Mouse (Mus musculus) bone marrow, adult 2 months (tissue): ENCODE measurements around the gene Rai1. TPM values are rescaled to one million over a fixed set of nuclear protein-coding genes. Genes with fewer than 3 reads are reported as not detected.
A peak's percentile ranks its signal among the peaks of the same experiment; 100 is the strongest.

Source experiments
- H3K27ac ChIP-seq: fragments of 200-500 bp; 2 replicates; pipeline ENCODE4 v1.5.1; 2012; ENCODE audit warnings: low read depth, mild to moderate bottlenecking, control low read depth, inconsistent platforms, low read length; ENCODE audit not compliant: control insufficient read depth, poor library complexity, insufficient read depth
- H3K4me1 ChIP-seq: fragments of 200-500 bp; 2 replicates; pipeline ENCODE4 v1.6.1; 2011; ENCODE audit warnings: low read length; ENCODE audit not compliant: control insufficient read depth, insufficient read depth
- H3K4me3 ChIP-seq: fragments of 200-500 bp; replicated peaks from 2 replicates; pipeline ENCODE3; 2011; ENCODE audit warnings: mild to moderate bottlenecking, low read depth, low read length, control low read depth; ENCODE audit not compliant: control insufficient read depth
- CTCF ChIP-seq: fragments of 200-500 bp; IDR thresholded peaks from 2 replicates; pipeline ENCODE4 v1.5.1; 2011; ENCODE audit warnings: low read length, control low read depth; ENCODE audit not compliant: control insufficient read depth, insufficient read depth
- POLR2A ChIP-seq: fragments of 200-500 bp; IDR thresholded peaks from 2 replicates; pipeline ENCODE4 v1.6.1; 2011; ENCODE audit warnings: low read depth, mild to moderate bottlenecking, control low read depth, low read length, borderline replicate concordance; ENCODE audit not compliant: control insufficient read depth
- WGBS: fragments of 180-500 bp; shearing (Covaris S2); methylation state at CpG from one replicate; pipeline ENCODE4 v1.1.7; 2018; 5-methylcytosine and 5-hydroxymethylcytosine counted together
- polyA plus RNA-seq: library from polyadenylated mRNA; stranded (reverse); fragments of >200 nt; gene quantifications from 2 replicates; pipeline ENCODE4 v1.2.4, GENCODE M21; 2011; ENCODE audit warnings: low replicate concordance; ENCODE audit not compliant: missing spikeins, insufficient read depth, insufficient read length

The Rai1 gene
- polyA plus RNA-seq, 1 experiment = 26.8 TPM

DNA sequence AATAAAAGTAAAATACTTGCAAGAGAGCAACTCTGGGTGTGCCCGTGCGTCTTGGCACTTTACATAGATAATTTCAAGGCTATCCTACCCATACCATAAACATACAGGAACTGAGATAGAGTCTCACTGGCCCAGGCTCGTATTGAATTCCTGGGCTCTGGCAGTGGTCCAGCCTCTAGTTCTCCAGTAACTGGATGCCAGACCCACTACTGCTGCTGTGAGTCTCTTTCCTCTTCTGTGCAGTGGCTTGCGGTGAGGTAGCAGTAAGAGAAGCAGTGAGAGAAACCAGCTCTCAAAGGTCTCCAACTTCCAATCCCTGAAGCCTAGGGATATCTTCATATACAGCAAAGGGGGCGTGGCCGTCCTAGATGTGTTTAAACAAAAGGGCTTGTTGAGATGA is 2.1 kb upstream of the Rai1 start:
- H3K4me3 ChIP-seq = no peak overlapping the region
- TF ChIP-seq CTCF (no peak), POLR2A (no peak)
- H3K4me1 ChIP-seq = peaks cover 3% of the 10 kb centered on the region; the same call in 1 of the 2 replicates
- WGBS = 26% methylated on average over 6 of the region's 6 CpGs
- H3K27ac ChIP-seq = no peak overlapping the region

GRCm38 (mm10) chr11:60103567-60103966 is 1.2 kb upstream of the Rai1 start:
- no peak overlapping the region for H3K4me3 ChIP-seq
- no peak for TF ChIP-seq CTCF
- no peak for TF ChIP-seq POLR2A
- no peak overlapping the region for H3K27ac ChIP-seq
- WGBS = 87% methylated on average over 7 of the region's 7 CpGs
- H3K4me1 ChIP-seq = peaks cover 4% of the 10 kb centered on the region

DNA sequence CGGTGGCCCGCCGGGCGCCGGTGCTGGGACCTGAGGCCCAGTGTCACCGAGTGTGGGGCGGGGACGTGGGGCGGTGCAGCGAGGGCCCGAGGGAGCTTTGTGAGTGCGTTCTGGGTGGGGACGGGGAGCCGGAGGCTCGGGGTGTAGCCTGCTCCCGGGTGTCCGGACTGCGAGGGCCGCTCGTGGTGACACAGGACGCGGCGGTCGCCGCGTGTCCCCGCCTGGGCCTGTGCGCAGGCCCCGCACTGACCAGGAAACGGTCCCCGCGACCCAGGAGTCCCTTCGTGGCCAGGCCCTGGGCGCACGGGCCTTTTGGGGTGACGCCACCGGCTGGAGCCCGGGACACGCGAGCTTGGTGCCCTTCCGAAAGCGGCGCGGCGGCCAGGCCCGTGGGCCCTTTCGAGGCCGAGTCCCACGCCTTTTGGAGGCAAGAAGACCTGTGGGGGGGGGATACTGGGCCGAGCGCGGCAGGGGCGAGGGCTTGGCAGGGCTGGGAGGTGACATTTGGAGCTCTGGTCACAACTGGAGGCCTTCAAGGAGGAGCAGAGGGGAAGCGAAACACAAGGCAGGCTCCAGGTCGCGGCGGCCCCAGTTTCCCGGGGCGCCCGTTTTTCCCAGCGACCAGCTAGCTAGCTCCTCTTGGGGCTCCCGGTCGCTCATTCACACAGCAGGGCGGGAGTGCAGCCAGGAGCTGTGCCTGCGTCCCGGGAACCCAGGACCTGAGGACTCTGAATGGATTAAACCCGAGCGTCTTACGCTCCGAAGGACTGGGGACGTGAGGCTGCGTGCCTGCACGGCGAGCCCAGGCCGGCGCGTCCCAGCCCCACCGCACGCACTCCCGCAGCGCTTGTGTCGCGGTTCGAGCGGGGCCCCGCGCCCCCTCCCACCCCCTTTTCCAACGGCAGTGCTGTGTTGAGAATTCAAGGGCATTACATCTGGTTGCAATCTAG is 1.1 kb downstream of the Rai1 start:
- H3K4me1 ChIP-seq = peaks cover 4% of the 10 kb centered on the region
- TF ChIP-seq CTCF (no peak), POLR2A (peak; percentile 42; the same call in 1 of the 2 replicates)
- H3K27ac ChIP-seq = peak overlapping the region; percentile 84
- WGBS = under 1% methylated on average over 88 of the region's 88 CpGs
- H3K4me3 ChIP-seq = peak overlapping the region; percentile 75

DNA sequence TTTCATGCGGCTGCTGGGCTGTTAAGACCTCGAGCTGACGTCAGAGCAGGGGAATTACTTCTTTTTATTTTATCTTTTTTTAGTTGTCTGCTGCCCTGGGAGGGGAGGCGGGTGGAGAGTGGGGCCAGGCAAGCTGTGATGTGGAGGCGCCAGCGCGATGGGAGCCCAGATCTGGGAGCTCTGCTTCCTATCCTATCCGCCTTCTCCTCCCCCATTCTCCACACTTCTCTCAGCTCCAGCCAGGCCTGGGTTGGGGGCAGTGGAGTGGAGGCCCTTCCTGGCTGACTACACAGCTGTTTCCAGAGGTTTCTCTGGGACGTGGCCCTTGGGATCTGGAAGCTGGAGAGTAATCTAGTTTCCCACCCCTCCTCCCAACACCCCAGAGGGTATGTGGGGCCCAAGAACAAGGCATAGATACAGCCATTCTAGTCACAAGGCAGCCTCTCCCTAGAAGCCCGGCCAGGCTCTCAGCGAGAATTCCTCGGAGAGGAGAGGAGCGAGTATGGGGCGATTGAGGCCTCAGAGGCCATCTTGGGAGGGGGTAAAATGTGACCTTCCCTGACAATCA is 1.8 kb downstream of the Rai1 start:
- H3K4me1 ChIP-seq = peaks cover 3% of the 10 kb centered on the region
- TF ChIP-seq POLR2A (no peak), CTCF (no peak)
- WGBS = 16% methylated on average over 14 of the region's 14 CpGs
- H3K4me3 ChIP-seq = peak overlapping the region; percentile 75
- H3K27ac ChIP-seq = peak overlapping the region; percentile 84

DNA sequence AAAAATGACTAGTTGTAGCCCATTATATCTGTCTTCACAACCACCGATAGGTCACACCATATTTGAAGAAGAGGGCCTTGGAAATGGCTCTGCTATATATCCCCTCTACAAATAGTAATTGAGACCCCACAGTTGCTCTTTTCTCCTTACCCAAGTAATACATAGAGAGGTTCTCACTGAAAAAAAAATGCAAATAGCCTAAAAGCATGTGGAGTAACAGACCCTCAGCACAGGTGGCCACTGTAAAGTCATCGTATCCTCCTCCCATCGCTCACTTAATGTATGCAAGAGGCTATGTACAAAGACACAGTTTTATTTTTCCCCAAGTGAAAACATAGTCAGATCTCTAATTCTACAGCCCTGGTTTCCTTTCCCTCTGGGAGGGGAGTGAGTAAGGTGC is 2.6 kb downstream of the Rai1 start:
- no peak overlapping the region for H3K27ac ChIP-seq
- H3K4me3 ChIP-seq = no peak overlapping the region
- peaks cover 3% of the 10 kb centered on the region for H3K4me1 ChIP-seq
- 78% methylated on average over 3 of the region's 3 CpGs for WGBS
- no peak for TF ChIP-seq CTCF
- TF ChIP-seq POLR2A = no peak

DNA sequence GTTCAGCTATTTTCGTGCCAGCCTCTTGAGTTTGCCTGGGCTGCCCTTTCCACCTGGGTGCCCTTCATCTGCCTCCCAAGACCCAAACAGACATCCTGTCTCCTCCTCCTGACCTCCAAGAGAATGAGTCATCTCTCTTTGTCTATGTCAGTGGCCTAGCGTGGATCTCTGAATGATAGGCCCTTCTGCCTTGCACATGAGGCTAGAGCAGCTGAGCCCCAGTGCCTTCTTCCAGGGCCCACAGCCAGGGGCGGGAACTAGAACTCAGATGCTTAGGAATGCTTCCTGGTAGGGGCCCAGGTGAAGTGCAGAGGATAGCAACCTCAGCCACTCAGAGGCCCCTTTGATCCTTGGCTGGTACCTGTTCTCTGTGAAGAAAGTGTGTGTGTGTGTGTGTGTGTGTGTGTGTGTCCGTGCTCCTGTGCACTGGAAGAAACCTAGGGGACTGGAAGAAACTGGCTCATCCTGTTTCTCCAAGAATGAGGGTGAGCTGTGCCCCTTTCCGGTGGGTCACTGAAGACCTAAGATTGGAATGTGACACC is 3.9 kb downstream of the Rai1 start:
- Histone ChIP-seq H3K4me1 (peaks cover 3% of the 10 kb centered on the region), H3K4me3 (no peak overlapping the region), H3K27ac (no peak overlapping the region)
- TF ChIP-seq CTCF = no peak
- 48% methylated on average over 5 of the region's 5 CpGs for WGBS

DNA sequence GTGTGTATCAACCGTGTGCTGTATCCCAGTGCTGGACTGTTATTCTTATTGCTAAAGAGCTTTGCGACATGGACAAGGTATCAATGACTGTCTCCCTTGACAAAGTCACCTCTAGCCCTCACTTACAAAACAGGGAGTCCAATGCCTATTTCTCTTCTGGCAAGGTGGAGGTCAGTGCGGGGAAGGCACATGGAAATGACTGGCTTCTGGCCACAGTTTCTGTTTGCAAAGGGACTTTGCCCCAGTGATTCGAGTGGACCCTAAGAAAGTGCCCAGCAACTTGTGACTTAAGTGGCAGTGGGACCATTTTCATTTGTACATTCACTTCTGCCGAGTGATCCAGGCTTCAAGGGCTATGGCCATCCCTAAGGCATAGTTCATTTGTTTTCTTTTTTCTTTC is 5.6 kb downstream of the Rai1 start:
- Histone ChIP-seq H3K27ac (no peak overlapping the region), H3K4me1 (peaks cover 9% of the 10 kb centered on the region)
- 64% methylated on average over 5 of the region's 5 CpGs for WGBS

GRCm38 (mm10) chr11:60111576-60111975 is 6.8 kb downstream of the Rai1 start:
- WGBS = 95% methylated on average over 2 of the region's 2 CpGs

More for the DNA sequence above, 5.6 kb downstream of the Rai1 start:
- no peak overlapping the region for H3K4me3 ChIP-seq
- TF ChIP-seq POLR2A = no peak
- no peak for TF ChIP-seq CTCF

More at GRCm38 (mm10) chr11:60111576-60111975, 6.8 kb downstream of the Rai1 start:
- TF ChIP-seq POLR2A (no peak), CTCF (no peak)
- no peak overlapping the region for H3K4me3 ChIP-seq
- peaks cover 11% of the 10 kb centered on the region for H3K4me1 ChIP-seq
- H3K27ac ChIP-seq = no peak overlapping the region
